15 mouse cellular contexts compared by ENCODE assay signal in genomic region chr4:115943669-115944314, GRCm38 (mm10). TPM values are rescaled to one million over a fixed set of nuclear protein-coding genes. Genes with fewer than 3 reads are reported as not detected.
A peak's percentile ranks its signal among the peaks of the same experiment; 100 is the strongest.
DNase-seq lines count a peak whose midpoint lies in the region; ATAC-seq and TF ChIP-seq lines count a peak whose summit lies in the region.
"Had no signal": no experiment of that assay in that cellular context is flagged by ENCODE, and none has a peak within 500 bp of the region (broad histone marks: within the 10 kb centered on the region; RNA-seq: fewer than 3 reads in every experiment).

No protein-coding gene starts in this region.

- WGBS in liver, embryonic 11.5 days: 2% methylated on average over 41 of the region's 41 CpGs
- WGBS in liver, postnatal 0 days (ENCODE audit: insufficient replicate concordance): 2% methylated on average over 29 of the region's 41 CpGs
- WGBS in forebrain, embryonic 10.5 days: under 1% methylated on average over 41 of the region's 41 CpGs
- under 1% methylated on average over 41 of the region's 41 CpGs for WGBS in limb, embryonic 10.5 days
- under 1% methylated on average over 41 of the region's 41 CpGs for WGBS in neural tube, embryonic 14.5 days

- peaks cover 86% of the 10 kb centered on the region for H3K27me3 ChIP-seq in liver, embryonic 11.5 days (replicated peaks; ENCODE audit: control insufficient read depth, insufficient read depth, low read length)
- peaks cover 79% of the 10 kb centered on the region for H3K27me3 ChIP-seq in liver, postnatal 0 days (ENCODE audit: insufficient read depth, low read length)
- peaks cover 100% of the 10 kb centered on the region for H3K27me3 ChIP-seq in forebrain, embryonic 10.5 days (ENCODE audit: poor library complexity, severe bottlenecking)
- H3K27me3 ChIP-seq in limb, embryonic 10.5 days (ENCODE audit: low read depth, poor library complexity, severe bottlenecking): peaks cover 100% of the 10 kb centered on the region
- peaks cover 61% of the 10 kb centered on the region for H3K27me3 ChIP-seq in neural tube, embryonic 14.5 days (ENCODE audit: control insufficient read depth, insufficient read depth, low read length)

- TF ChIP-seq CTCF in liver, postnatal 0 days (IDR thresholded peaks at IDR 0.05; ENCODE audit: low read depth): no peak

- no peak for TF ChIP-seq EP300 in liver, postnatal 0 days (IDR thresholded peaks at IDR 0.05; ENCODE audit: low read depth)

- H3K9me3 ChIP-seq in liver, embryonic 11.5 days (ENCODE audit: control insufficient read depth, low read length): no peaks in the 10 kb centered on the region
- no peaks in the 10 kb centered on the region for H3K9me3 ChIP-seq in liver, postnatal 0 days (ENCODE audit: low read length)
- no peaks in the 10 kb centered on the region for H3K9me3 ChIP-seq in forebrain, embryonic 10.5 days
- no peaks in the 10 kb centered on the region for H3K9me3 ChIP-seq in limb, embryonic 10.5 days (replicated peaks)
- H3K9me3 ChIP-seq in neural tube, embryonic 14.5 days (ENCODE audit: control insufficient read depth, low read length): no peaks in the 10 kb centered on the region

- no peak overlapping the region for H3K9ac ChIP-seq in liver, embryonic 11.5 days (ENCODE audit: low read depth, low read length)
- H3K9ac ChIP-seq in liver, postnatal 0 days (replicated peaks): no peak overlapping the region
- H3K9ac ChIP-seq in neural tube, embryonic 14.5 days (replicated peaks; ENCODE audit: low read depth, low read length): 0 out of 2 replicates have a peak overlapping the region, but pooled peaks have one; percentile 21

- H3K4me1 ChIP-seq in liver, embryonic 11.5 days (replicated peaks; ENCODE audit: control insufficient read depth, insufficient read depth, low read length): no peaks in the 10 kb centered on the region
- peaks cover 6% of the 10 kb centered on the region; the same call in 1 of the 2 replicates for H3K4me1 ChIP-seq in liver, postnatal 0 days (ENCODE audit: insufficient read depth)
- peaks cover 50% of the 10 kb centered on the region for H3K4me1 ChIP-seq in forebrain, embryonic 10.5 days
- H3K4me1 ChIP-seq in limb, embryonic 10.5 days: peaks cover 26% of the 10 kb centered on the region
- H3K4me1 ChIP-seq in neural tube, embryonic 14.5 days (ENCODE audit: control insufficient read depth, insufficient read depth, low read length): peaks cover 11% of the 10 kb centered on the region

- ATAC-seq in liver, embryonic 11.5 days (replicated peaks; ENCODE audit: low FRiP score): no peak
- ATAC-seq in liver, postnatal 0 days: no peak
- ATAC-seq in neural tube, embryonic 14.5 days (ENCODE audit: low read depth): 0 out of 2 replicates have a peak, but pooled peaks have one; percentile 52
- no peak for ATAC-seq in erythroblast, adult 5-6 weeks (replicated peaks; ENCODE audit: low FRiP score, poor library complexity, severe bottlenecking)

- H3K4me3 ChIP-seq in liver, embryonic 11.5 days (ENCODE audit: low read depth, low read length): no peak overlapping the region
- no peak overlapping the region for H3K4me3 ChIP-seq in liver, postnatal 0 days (ENCODE audit: low read depth, low read length)
- peak overlapping the region; percentile 45 for H3K4me3 ChIP-seq in forebrain, embryonic 10.5 days
- peak overlapping the region; percentile 35 for H3K4me3 ChIP-seq in limb, embryonic 10.5 days
- H3K4me3 ChIP-seq in neural tube, embryonic 14.5 days (ENCODE audit: low read depth, low read length): peak overlapping the region; percentile 21; the same call in 1 of the 2 replicates

- peak overlapping the region; percentile 26; the same call in 1 of the 2 replicates for H3K4me2 ChIP-seq in liver, embryonic 11.5 days
- H3K4me2 ChIP-seq in liver, postnatal 0 days (ENCODE audit: low read depth, low read length): no peak overlapping the region
- peak overlapping the region; percentile 34; the same call in 1 of the 2 replicates for H3K4me2 ChIP-seq in neural tube, embryonic 14.5 days (ENCODE audit: low read depth, low read length)

- no peak for DNase-seq in liver, embryonic 11.5 days (ENCODE audit: low spot score)
- DNase-seq in liver, postnatal 0 days: no peak
- DNase-seq in forebrain, embryonic 10.5 days (ENCODE audit: extremely low spot score, low spot score): no peak
- DNase-seq in limb, embryonic 10.5 days (ENCODE audit: low spot score): no peak
- DNase-seq in adrenal gland, adult (ENCODE audit: inconsistent age in 2 of 2, low spot score in 1 of 2): no peak
- no peak for DNase-seq in T-cell, adult 2 months (ENCODE audit: low spot score)
- DNase-seq: adrenal gland, postnatal 10 days; cerebellum, adult 2 months; lung, adult 2 months had no signal

- no peak overlapping the region for H3K27ac ChIP-seq in liver, embryonic 11.5 days (ENCODE audit: low read depth, low read length)
- H3K27ac ChIP-seq in liver, postnatal 0 days (ENCODE audit: low read depth): no peak overlapping the region
- H3K27ac ChIP-seq in forebrain, embryonic 10.5 days: peak overlapping the region; percentile 44; the same call in 1 of the 2 replicates
- H3K27ac ChIP-seq in limb, embryonic 10.5 days: no peak overlapping the region
- no peak overlapping the region for H3K27ac ChIP-seq in neural tube, embryonic 14.5 days (ENCODE audit: low read depth, low read length)

- H3K36me3 ChIP-seq in liver, embryonic 11.5 days (ENCODE audit: control insufficient read depth, insufficient read depth, low read length): no peaks in the 10 kb centered on the region
- H3K36me3 ChIP-seq in liver, postnatal 0 days (replicated peaks; ENCODE audit: insufficient read depth, low read length): no peaks in the 10 kb centered on the region
- no peaks in the 10 kb centered on the region for H3K36me3 ChIP-seq in forebrain, embryonic 10.5 days (replicated peaks)
- no peaks in the 10 kb centered on the region for H3K36me3 ChIP-seq in limb, embryonic 10.5 days
- no peaks in the 10 kb centered on the region for H3K36me3 ChIP-seq in neural tube, embryonic 14.5 days (ENCODE audit: control insufficient read depth, insufficient read depth, low read length)

RNA-seq across cellular contexts. Expression of gene Dmbx1, which starts 4.1 kb away (rescaled TPM):
- polyA plus RNA-seq in liver, embryonic 11.5 days (2014; fragmentation: Nextera tagmentation; extraction: Ambion mirVana): not detected in 2 replicates
- not detected in 2 replicates for polyA plus RNA-seq in liver, postnatal 0 days (2015; fragmentation: Nextera tagmentation; extraction: Ambion mirVana)
- 1.7 and 2.3 TPM in 2 replicates for polyA plus RNA-seq in forebrain, embryonic 10.5 days (2016; fragmentation: Nextera tagmentation; extraction: Ambion mirVana)
- 0.05 and 0.11 TPM in 2 replicates for polyA plus RNA-seq in limb, embryonic 10.5 days (2016; fragmentation: Nextera tagmentation; extraction: Ambion mirVana)
- 0.62 and 0.85 TPM in 2 replicates for polyA plus RNA-seq in neural tube, embryonic 14.5 days (2014; fragmentation: Nextera tagmentation; extraction: Ambion mirVana)
- total RNA-seq in erythroblast, adult 5-6 weeks (2015; ENCODE audit: low replicate concordance): not detected in 2 replicates
- not detected in 2 replicates for total RNA-seq in erythroblast, adult 5-6 weeks (2017; ENCODE audit: low replicate concordance)
- total RNA-seq: adrenal gland, postnatal 10 days; heart, postnatal 25 days had no signal
- polyA plus RNA-seq: lung, adult 2 months; spleen, adult 2 months; urinary bladder, adult 2 months had no signal

RNA-seq across cellular contexts. Expression of gene 6430628N08Rik, which starts 53.3 kb away (rescaled TPM):
- not detected in 2 replicates for polyA plus RNA-seq in liver, embryonic 11.5 days (2014; fragmentation: Nextera tagmentation; extraction: Ambion mirVana)
- not detected in 2 replicates for polyA plus RNA-seq in liver, postnatal 0 days (2015; fragmentation: Nextera tagmentation; extraction: Ambion mirVana)
- polyA plus RNA-seq in forebrain, embryonic 10.5 days (2016; fragmentation: Nextera tagmentation; extraction: Ambion mirVana): 0.16 TPM in 1 of 2 replicates, not detected in the other
- polyA plus RNA-seq in limb, embryonic 10.5 days (2016; fragmentation: Nextera tagmentation; extraction: Ambion mirVana): 0.11 TPM in 1 of 2 replicates, not detected in the other
- 2.0 TPM in 1 of 2 replicates, not detected in the other for polyA plus RNA-seq in neural tube, embryonic 14.5 days (2014; fragmentation: Nextera tagmentation; extraction: Ambion mirVana)
- total RNA-seq in erythroblast, adult 5-6 weeks (2015; ENCODE audit: low replicate concordance): not detected in 2 replicates
- not detected in 2 replicates for total RNA-seq in erythroblast, adult 5-6 weeks (2017; ENCODE audit: low replicate concordance)
- total RNA-seq: adrenal gland, postnatal 10 days; heart, postnatal 25 days; layer of hippocampus, postnatal 10 days had no signal
- polyA plus RNA-seq: lung, adult 2 months; spleen, adult 2 months; urinary bladder, adult 2 months had no signal

RNA-seq across cellular contexts. Expression of gene Kncn, which starts 59.6 kb away (rescaled TPM):
- polyA plus RNA-seq in liver, embryonic 11.5 days (2014; fragmentation: Nextera tagmentation; extraction: Ambion mirVana): not detected in 2 replicates
- not detected in 2 replicates for polyA plus RNA-seq in liver, postnatal 0 days (2015; fragmentation: Nextera tagmentation; extraction: Ambion mirVana)
- not detected in 2 replicates for polyA plus RNA-seq in forebrain, embryonic 10.5 days (2016; fragmentation: Nextera tagmentation; extraction: Ambion mirVana)
- polyA plus RNA-seq in limb, embryonic 10.5 days (2016; fragmentation: Nextera tagmentation; extraction: Ambion mirVana): not detected in 2 replicates
- 0.09 and 0.27 TPM in 2 replicates for polyA plus RNA-seq in neural tube, embryonic 14.5 days (2014; fragmentation: Nextera tagmentation; extraction: Ambion mirVana)
- not detected in 2 replicates for total RNA-seq in erythroblast, adult 5-6 weeks (2015; ENCODE audit: low replicate concordance)
- not detected in 2 replicates for total RNA-seq in erythroblast, adult 5-6 weeks (2017; ENCODE audit: low replicate concordance)
- total RNA-seq: adrenal gland, postnatal 10 days; heart, postnatal 25 days had no signal
- polyA plus RNA-seq: lung, adult 2 months; spleen, adult 2 months; urinary bladder, adult 2 months had no signal

Comparison
In these comparisons a context has a peak if more than half of its experiments do, and no peak if none do; other contexts are left out.
1. H3K4me3 ChIP-seq: peak in forebrain, embryonic 10.5 days (single experiment), limb, embryonic 10.5 days (single experiment) and neural tube, embryonic 14.5 days (single experiment); none in liver, embryonic 11.5 days (single experiment) and liver, postnatal 0 days (single experiment).